Mouse (Mus musculus) brown adipose tissue, adult 24 weeks (tissue): ENCODE results near the gene 1190005I06Rik. TPM values are rescaled to one million over a fixed set of nuclear protein-coding genes. Genes with fewer than 3 reads are reported as not detected.

Source experiments
- H3K27ac ChIP-seq: fragments of 200-500 bp; replicated peaks from 2 replicates; pipeline ENCODE4 v1.5.1; 2012; ENCODE audit warnings: low read depth, mild to moderate bottlenecking, low read length
- H3K4me1 ChIP-seq: fragments of 200-500 bp; 2 replicates; pipeline ENCODE4 v1.6.1; 2012; ENCODE audit warnings: low read length, mixed read lengths; ENCODE audit not compliant: control insufficient read depth, insufficient read depth, insufficient read length
- H3K4me3 ChIP-seq: fragments of 200-500 bp; 2 replicates; pipeline ENCODE4 v1.5.1; 2012; ENCODE audit warnings: low read depth, mild to moderate bottlenecking, low read length, moderate library complexity; ENCODE audit not compliant: insufficient read depth
- polyA plus RNA-seq: library from polyadenylated mRNA; stranded (reverse); fragments of >200 nt; gene quantifications from 2 replicates; pipeline ENCODE4 v1.2.4, GENCODE M21; 2012; ENCODE audit not compliant: missing spikeins, insufficient read depth, insufficient read length

The 1190005I06Rik gene
- polyA plus RNA-seq, 1 experiment: 62.6 TPM

DNA sequence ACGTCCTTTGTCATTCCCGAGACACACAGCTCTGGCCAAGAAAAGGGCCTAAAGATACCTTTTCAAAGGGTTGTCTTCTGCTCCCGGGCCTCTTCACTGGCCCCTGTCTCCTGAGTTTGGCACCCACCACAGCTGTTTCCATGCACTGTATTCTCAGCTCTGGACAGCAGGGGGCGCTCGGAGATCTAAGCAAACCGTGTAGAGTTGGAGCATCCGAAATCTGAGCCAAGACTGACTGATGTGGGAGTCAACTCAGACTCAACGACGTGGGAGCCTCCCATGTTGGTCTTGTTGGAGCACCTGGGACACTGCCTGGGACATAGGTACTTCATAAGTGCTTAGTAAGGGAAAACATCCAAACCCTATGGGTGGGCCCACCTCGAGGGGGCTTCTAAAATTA lies 31.0 kb upstream of the 1190005I06Rik start:
- H3K4me3 ChIP-seq: no peak overlapping the region
- no peaks in the 10 kb centered on the region for H3K4me1 ChIP-seq
- H3K27ac ChIP-seq: no peak overlapping the region

- no peaks in the 10 kb centered on the region for H3K4me1 ChIP-seq
- H3K27ac ChIP-seq: no peak overlapping the region
These were observed 28.3 kb upstream of the 1190005I06Rik start for GRCm38 (mm10) chr8:120675718-120676117.

GRCm38 (mm10) chr8:120673298-120673697 lies 25.9 kb upstream of the 1190005I06Rik start:
- Histone ChIP-seq H3K4me1 (peaks cover 6% of the 10 kb centered on the region; the same call in 1 of the 2 replicates), H3K4me3 (no peak overlapping the region), H3K27ac (no peak overlapping the region)

More at GRCm38 (mm10) chr8:120675718-120676117, 28.3 kb upstream of the 1190005I06Rik start:
- no peak overlapping the region for H3K4me3 ChIP-seq

DNA sequence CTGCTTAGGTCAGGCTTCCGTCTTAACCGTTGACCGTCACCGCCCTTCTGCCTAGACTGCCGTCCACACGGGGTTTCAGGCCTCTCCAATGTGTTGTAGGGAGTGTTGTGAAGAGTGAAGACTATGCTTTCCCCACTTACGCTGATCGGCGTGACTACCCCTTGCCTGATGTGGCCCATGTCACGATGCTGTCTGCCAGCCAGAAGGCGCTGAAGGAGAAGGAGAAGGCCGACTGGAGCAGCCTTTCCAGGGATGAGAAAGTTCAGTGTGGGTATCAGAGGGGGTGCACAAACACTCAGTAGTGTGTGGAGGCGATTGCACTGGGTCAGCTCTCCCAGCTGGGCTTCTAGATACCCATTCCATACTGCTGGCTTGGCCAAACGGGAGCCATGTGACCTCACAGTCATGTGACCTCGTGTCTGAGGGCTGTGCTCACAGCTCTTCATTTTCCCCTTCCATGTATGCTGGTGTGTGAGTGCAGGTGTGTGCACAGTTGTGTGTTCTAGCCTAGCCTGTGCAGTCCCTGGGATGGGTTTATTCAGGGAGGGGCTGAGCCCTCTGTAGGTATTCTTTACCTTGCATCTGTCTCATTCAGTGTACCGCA lies 25.3 kb upstream of the 1190005I06Rik start:
- Histone ChIP-seq H3K4me1 (peaks cover 6% of the 10 kb centered on the region; the same call in 1 of the 2 replicates), H3K4me3 (no peak overlapping the region)

GRCm38 (mm10) chr8:120671775-120672174 lies 24.3 kb upstream of the 1190005I06Rik start:
- no peak overlapping the region for H3K4me3 ChIP-seq
- peaks cover 10% of the 10 kb centered on the region for H3K4me1 ChIP-seq
- H3K27ac ChIP-seq: no peak overlapping the region

More for the DNA sequence above, 25.3 kb upstream of the 1190005I06Rik start:
- no peak overlapping the region for H3K27ac ChIP-seq

GRCm38 (mm10) chr8:120668374-120668905 lies 21.0 kb upstream of the 1190005I06Rik start, which contains the start of gene Emc8:
TSS of gene Emc8 (minus strand) at chr8:120668573.
- Histone ChIP-seq H3K27ac (peak within 1 kb of the TSS; percentile 94), H3K4me3 (peak within 1 kb of the TSS; percentile 86), H3K4me1 (peaks cover 25% of the 10 kb centered on the region)

- peak within 1 kb of the TSS; percentile 94 for H3K27ac ChIP-seq
- peak within 1 kb of the TSS; percentile 86 for H3K4me3 ChIP-seq
- H3K4me1 ChIP-seq: peaks cover 25% of the 10 kb centered on the region
These were observed 20.3 kb upstream of the 1190005I06Rik start, which contains the start of the genes Gm27021 and Cox4i1 for GRCm38 (mm10) chr8:120667561-120668373. TSS of gene Gm27021 (minus strand) at chr8:120668079. TSS of gene Cox4i1 (plus strand) at chr8:120668222.

- Histone ChIP-seq H3K4me1 (peaks cover 25% of the 10 kb centered on the region), H3K27ac (no peak overlapping the region), H3K4me3 (peak overlapping the region; percentile 80)
These were observed 19.5 kb upstream of the 1190005I06Rik start for GRCm38 (mm10) chr8:120666807-120667470.

- Histone ChIP-seq H3K4me3 (peak overlapping the region; percentile 80), H3K4me1 (peaks cover 25% of the 10 kb centered on the region), H3K27ac (no peak overlapping the region)
These were observed 18.5 kb upstream of the 1190005I06Rik start for GRCm38 (mm10) chr8:120665726-120666455.

DNA sequence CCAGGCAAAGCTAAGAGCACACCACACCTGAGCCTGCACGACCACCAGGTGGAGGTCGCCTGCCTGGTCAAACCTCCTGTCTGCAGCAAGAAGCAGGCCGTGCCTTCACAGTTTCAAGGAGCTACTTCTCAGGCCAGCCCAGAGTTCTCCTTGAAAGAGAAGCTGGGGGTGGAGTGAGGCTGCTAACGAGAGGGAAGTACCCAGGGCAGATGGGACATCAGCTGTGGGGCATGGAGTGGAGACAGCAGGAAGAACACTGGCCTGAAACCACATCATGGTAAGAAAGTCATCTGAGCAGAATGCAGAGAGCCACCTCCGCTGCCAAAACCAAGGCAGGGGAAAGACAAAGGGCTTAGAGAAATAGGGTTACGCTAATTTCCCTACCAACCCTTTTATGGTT lies 17.1 kb upstream of the 1190005I06Rik start:
- Histone ChIP-seq H3K27ac (no peak overlapping the region), H3K4me1 (peaks cover 20% of the 10 kb centered on the region), H3K4me3 (no peak overlapping the region)

- no peak overlapping the region for H3K27ac ChIP-seq
- no peak overlapping the region for H3K4me3 ChIP-seq
- no peaks in the 10 kb centered on the region for H3K4me1 ChIP-seq
These were observed 10.0 kb upstream of the 1190005I06Rik start for GRCm38 (mm10) chr8:120657415-120657814.

GRCm38 (mm10) chr8:120656322-120657052 lies 9.1 kb upstream of the 1190005I06Rik start:
- no peak overlapping the region for H3K27ac ChIP-seq
- no peak overlapping the region for H3K4me3 ChIP-seq
- no peaks in the 10 kb centered on the region for H3K4me1 ChIP-seq

DNA sequence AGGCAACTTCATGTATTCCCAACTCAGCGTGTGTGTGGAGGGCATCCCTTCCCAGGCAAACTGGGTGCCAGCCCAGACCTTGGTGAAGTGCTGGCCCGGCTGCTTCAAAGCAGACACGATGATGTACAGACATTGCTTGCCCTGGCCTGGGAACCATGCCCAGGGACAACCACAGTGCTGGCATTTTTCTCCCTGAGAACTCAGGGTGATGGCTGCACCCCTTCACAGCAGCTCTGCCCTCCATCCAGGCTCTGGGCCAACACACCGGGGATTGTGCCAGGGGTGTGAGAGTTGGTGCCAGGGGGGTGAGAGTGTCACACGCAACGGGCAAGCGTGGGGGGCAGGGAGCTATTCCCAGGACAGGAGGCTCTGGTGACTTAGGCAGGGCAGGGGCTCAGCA lies 2.8 kb downstream of the 1190005I06Rik start:
- no peak overlapping the region for H3K4me3 ChIP-seq
- H3K4me1 ChIP-seq: peaks cover 5% of the 10 kb centered on the region; the same call in 1 of the 2 replicates
- H3K27ac ChIP-seq: peak overlapping the region; percentile 25; the same call in 1 of the 2 replicates
